Mouse (Mus musculus) olfactory bulb, adult 2 months (tissue): ENCODE data around the gene Asxl2.

Experiments
- CTCF ChIP-seq: fragments of 200-500 bp; IDR thresholded peaks from 2 replicates; pipeline ENCODE4 v1.5.1; 2012; ENCODE audit warnings: low read depth, mild to moderate bottlenecking, low read length, moderate library complexity; ENCODE audit not compliant: insufficient read depth
- POLR2A ChIP-seq: fragments of 200-500 bp; IDR thresholded peaks from 2 replicates; pipeline ENCODE4 v1.6.1; 2012; ENCODE audit warnings: mild to moderate bottlenecking, low read depth, low read length, moderate library complexity; ENCODE audit not compliant: insufficient read depth

DNA sequence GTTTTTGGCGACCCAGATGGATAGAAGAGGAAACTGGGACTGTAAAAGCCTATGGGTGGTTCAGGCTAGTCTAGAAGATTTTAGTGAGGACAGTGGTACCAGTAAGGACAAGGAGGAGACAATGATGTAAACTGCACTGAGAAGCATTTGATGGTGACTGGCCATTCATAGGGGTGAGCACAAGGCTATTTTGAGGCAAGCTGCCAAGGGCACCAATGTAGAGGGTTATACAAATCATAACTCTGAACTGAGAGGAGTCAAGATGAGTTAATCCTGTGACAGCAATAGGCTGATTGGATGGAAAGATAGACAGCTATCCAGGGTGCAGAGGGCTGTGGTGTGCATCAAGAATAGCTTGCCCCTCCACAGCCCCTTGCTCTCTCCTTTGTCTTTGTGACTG, 41.8 kb upstream of the Asxl2 start:
- no peak for TF ChIP-seq CTCF
- no peak for TF ChIP-seq POLR2A
